Mouse (Mus musculus) lung, postnatal 36 days (tissue): ENCODE results near the gene Sema6b.

ENCODE experiments used
- DNase-seq: peaks from one replicate; pipeline ENCODE4 v3.0.0; 2022; ENCODE audit warnings: mixed read lengths

Gene Sema6b

GRCm38 (mm10) chr17:56144546-56144945, 4.4 kb upstream of the Sema6b start:
- DNase-seq: no peak

DNA sequence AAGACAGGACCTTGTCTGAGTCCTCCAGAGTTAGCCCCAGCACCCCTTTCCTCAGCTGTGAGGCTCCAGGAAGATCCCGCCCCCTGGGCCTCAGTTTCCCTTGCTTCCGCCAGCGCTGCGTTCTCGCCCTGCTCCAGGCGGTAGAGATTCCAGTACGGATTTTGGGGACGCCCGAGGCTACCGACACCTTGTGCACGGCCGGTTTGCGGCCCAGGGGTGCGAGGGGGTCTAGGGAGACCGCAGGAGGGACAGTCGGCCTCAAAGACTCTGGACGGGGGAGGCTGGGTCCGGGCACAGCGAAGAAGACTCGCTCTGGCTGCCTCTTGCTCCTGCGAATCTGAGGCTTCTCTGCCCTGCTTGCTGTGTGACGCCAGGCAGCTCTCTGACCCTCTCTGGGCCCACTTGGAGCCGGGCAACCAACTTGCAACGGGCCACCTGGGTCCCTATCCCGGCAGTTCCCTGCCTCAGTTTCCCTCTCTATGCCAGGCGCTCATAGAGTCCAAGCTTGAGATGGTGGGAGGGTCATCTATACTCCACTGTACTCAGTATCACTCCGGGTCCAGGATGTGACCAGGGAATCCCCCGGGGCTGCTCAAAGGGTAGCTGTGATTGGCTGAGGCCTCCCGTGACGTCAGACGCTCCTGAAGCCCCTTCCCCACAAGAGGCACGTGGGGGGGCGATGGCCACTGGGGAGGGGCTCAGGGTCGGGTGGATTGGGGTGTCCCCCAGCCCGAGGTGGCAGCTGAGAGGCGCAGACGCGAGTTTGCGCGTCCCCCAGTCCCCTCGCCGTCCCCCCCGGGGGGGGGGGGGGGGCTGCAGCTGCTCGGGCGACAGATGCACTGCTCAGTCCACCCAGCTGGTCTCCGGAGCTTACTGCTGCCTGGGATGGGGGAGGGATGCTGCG, 1.8 kb upstream of the Sema6b start:
- DNase-seq: no peak

- DNase-seq: no peak
Observed at GRCm38 (mm10) chr17:56139355-56139754, 788 bp downstream of the Sema6b start.

DNA sequence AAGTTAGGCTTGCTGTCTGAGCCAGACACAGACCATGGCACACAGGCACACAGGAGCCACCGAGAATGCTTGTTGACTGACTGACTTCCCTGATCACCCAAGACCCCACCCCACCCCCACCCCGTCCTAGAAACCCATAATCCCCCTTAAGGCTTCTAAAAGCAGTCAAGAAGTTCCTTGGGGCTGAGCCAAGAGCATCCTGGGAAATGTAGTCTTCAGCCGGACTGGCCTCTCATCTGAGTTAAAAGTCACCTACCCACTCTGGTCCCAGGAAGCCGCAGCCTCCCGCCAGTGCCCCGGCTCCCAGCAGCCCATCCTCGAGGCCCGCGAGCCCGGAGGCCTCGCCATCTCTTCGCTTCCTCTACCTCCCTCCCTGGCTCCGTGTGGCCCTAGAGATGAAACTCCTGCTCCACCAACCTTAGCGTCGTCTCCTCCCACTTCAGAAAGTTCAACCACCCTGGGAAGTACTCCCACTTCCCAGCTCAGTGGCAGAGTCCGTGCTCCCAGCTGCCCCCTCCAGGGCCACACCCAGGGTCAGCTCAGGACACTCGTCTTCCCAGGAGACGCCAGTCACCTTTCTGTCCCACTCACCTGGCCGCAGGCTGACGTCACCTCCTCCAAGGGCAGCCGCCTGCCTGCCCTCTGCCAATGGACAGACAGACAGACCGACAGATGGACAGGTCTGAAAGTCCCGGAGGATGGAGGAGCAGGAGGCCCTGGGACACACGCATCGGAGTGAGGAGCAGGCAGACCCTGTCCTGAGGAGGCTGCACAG, 2.1 kb downstream of the Sema6b start:
- DNase-seq: peak; percentile 21

DNA sequence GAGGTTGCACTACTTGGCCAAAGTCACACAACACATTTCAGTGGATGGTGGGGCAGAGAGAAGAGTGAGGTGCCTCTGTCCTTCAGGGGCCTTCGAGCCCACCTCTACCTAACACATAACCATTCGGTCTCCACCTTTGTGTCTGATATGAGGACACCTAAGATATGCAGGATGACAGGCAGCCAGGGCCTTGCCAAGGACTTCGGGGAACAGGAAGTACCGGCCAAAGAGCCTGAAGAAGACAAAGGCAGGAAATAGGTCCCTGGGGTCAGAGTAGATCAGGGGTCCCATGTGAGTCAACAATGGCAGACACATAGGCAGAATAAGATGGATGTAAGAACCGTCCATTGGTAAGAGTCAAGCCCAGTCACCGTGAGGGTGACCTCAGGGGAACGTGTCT, 3.6 kb downstream of the Sema6b start:
- DNase-seq: no peak

DNA sequence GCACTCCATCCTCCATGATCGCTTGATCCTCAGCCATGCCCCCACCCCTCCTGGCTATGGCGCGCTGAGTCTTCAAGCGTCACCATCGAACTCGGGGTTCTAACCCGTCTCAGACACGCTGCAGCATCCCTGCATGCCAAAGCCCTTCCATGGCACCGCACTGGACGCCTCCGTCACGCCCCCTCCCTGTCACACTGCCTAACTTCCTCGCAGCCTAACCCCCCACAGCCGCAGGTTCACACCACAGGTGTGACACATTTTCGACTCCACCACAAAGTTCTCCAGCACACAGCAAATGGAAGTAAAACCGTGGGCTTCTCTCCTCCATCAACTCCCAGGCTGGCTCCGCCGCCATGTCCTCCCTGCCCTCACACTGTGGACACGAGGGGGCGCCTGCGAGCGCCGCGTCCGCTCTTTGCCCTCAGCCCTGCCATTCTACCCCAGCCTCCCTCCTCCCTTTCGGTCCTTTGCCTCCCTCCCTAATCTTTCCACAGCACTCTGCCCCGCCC, 5.6 kb downstream of the Sema6b start:
- peak; percentile 78 for DNase-seq

GRCm38 (mm10) chr17:56133457-56134363, 6.4 kb downstream of the Sema6b start:
- DNase-seq: peak; percentile 85

- peak; percentile 81 for DNase-seq
Observed at GRCm38 (mm10) chr17:56132661-56133060, 7.5 kb downstream of the Sema6b start.

GRCm38 (mm10) chr17:56131814-56132213, 8.3 kb downstream of the Sema6b start:
- DNase-seq: peak; percentile 85

DNA sequence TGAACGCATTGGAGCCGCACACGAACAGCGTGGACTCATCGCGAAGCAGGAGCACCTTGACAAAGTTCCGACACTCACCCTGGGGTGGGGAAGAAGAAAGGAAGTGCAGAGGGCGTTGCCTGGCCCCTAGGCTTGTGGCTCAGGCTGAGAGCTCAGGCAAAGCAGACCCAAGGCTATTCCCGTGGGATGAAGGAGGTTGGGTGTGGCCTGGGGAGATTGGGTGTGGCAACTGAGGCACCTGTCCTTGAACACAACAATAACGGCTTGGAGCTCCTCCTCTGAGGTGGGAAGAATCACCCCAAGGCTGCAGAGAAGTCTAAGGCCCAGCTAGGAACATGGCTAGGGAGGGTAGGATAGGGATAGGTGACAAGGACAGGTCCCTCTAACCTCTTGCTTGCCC, 9.0 kb downstream of the Sema6b start:
- DNase-seq: no peak

- no peak for DNase-seq
Observed at GRCm38 (mm10) chr17:56128246-56128645, 11.9 kb downstream of the Sema6b start.

- DNase-seq: no peak
Observed at GRCm38 (mm10) chr17:56126175-56126574, 14.0 kb downstream of the Sema6b start.

DNA sequence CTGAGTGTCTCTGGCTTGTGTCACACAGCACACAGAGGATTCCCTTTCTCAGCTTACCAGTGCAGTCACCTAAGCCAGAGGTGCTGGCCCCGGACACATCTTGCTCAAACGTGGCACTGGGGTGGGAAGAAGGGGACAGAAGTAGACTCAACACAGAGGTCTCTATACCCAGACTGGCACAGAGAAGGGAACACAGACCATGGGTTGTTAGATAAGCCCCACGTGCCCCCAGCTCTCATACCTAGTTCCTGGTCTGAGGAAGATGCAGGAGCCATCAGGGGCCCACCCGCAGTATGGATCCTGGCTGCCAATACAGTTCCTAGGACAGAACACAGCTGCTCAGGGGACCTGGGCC, 14.9 kb downstream of the Sema6b start:
- no peak for DNase-seq

DNA sequence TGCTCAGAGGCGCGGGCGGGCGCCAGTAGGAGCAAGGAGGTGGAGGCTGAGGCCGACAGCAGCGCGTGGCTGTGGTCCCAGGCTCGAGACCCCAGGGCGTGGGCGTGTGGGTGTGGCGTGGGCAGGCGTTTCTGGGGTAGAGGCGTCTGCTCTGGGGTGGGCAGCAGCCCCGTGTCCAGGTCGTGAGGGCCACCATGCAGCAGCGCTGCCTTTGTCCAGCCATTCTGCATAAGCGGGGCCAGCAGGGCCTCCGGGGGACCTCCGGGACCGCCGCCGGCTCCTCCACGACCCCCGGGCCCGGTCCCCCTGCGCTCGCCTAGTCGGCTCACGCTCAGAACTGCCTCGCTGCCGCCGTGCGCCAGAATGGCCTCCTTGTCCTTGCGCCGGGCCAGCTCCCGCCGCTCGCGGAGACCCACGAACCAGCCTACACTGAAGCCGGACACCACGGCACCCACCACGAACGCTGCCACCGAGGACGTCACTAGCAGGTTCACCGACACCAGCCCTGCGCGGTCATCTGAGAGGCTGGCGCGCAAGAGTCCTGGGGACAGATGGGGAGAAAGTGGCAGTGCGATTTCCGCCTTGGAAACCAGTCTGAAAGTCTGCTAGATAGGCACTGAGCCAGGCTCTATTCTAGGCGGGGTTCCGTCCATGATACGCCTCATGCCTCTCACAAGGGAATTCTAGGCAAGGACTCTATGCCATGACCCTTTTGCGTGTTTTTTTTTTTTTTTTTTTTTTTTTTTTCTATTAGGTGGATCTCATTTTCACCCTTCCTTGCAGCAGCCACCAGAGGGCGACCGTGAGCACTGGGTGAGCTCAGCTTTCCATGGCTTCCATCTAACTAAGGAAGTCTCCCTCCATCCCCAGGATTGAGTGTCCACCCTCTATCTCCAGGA, 15.5 kb downstream of the Sema6b start:
- peak; percentile 62 for DNase-seq

DNA sequence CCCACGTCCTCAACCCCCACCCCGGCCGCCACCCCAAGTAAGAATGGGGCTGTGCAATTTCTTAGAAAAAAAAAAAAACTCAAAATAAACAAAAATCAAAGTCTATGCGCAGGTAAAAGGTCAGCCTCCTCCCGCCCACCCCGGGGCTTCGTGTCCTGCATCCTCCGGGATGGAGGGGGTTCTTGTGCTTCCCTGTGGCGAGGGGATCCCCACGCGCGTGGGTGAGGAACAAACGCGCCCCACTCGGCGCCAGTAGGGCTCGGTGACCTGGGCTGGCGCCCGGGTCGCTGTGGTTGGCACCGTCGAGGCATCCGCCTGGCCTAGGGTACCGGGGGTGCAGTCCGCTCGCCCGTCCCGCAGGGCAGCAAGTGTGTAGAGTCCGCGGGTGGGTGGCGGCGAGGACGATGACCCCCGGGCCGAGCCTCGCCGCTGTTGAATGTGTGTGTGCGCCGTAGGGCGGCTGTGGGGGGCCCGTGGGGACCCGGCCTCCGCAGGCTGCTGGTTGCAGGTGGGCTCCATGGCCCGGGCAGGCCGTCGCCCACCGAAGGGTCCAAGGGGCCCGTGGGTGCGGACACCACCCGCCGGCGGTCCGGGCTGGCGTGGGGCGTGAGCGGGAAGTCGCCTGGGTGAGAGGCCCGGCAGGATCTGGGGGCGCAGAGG, 16.3 kb downstream of the Sema6b start:
- no peak for DNase-seq

- no peak for DNase-seq
Observed at GRCm38 (mm10) chr17:56123161-56123560, 17.0 kb downstream of the Sema6b start.

- DNase-seq: peak; percentile 64
Observed at GRCm38 (mm10) chr17:56121826-56122225, 18.3 kb downstream of the Sema6b start, which contains the start of gene Lrg1. Gene Lrg1 (minus strand): TSS chr17:56122001.

- DNase-seq: peak; percentile 57
Observed at GRCm38 (mm10) chr17:56119981-56120880, 19.9 kb downstream of the Sema6b start.

DNA sequence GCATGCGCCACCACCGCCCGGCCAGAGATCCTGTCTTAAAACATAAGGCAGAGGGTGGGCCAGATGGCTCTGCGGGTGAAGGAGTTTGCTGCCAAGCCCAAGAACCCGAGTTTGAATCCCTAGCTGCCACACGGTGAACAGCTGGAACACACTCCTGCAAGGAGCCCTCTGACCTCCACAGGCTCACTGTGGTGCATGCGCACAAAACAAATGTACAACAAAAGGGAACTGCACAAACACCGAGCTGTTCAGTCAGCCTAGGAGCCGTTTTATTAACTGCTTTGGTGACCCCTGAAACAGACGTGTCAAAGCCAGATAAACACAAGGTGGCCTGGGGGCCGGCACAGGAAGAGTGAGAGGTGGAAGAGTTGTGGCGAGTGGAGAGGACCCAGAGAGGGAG, 20.7 kb downstream of the Sema6b start:
- no peak for DNase-seq

DNA sequence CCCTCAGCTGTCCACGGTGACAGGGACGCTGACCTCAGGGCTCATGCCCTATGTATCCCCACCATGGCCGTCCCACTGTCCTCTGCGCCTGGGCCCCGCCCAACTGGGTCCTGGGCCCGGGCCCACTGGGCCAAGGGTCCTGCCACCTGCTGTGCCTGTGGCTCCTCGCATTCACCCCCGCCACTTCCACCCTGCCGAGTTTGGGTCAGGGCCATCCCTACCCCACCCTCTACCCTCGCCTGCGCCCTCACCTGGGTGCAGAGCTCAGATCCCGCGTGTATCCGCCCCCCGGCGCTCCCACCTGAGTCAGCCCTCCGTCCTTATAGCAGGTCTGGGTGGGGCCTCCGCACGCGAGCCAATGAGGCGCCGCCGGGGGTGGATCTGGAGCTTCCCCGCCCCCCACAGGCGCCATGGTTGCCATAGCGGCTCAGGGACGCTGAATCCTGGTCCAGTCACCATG, 22.9 kb downstream of the Sema6b start, which contains the start of gene Plin5:
TSS of gene Plin5 (minus strand) at position 346 of the 460 bp plus-strand sequence.
- peak; percentile 68 for DNase-seq
